Mouse (Mus musculus) left cerebral cortex, adult 8-10 months (tissue): ENCODE data around the gene Mypop. TPM values are rescaled to one million over a fixed set of nuclear protein-coding genes. Genes with fewer than 3 reads are reported as not detected.

Experiments
- DNase-seq, 2 experiments: peaks; one replicate each; pipeline ENCODE4 v3.0.0; 2022; ENCODE audit warnings: low spot score in 2 of 2
- total RNA-seq, 4 experiments: library from RNA; stranded (reverse); gene quantifications; 2 replicates each; pipeline ENCODE4 v1.2.4; 2022

Mypop gene
- total RNA-seq, 4 experiments from 2014 or later = 54.2 to 60.5 (median 57.6) TPM

DNA sequence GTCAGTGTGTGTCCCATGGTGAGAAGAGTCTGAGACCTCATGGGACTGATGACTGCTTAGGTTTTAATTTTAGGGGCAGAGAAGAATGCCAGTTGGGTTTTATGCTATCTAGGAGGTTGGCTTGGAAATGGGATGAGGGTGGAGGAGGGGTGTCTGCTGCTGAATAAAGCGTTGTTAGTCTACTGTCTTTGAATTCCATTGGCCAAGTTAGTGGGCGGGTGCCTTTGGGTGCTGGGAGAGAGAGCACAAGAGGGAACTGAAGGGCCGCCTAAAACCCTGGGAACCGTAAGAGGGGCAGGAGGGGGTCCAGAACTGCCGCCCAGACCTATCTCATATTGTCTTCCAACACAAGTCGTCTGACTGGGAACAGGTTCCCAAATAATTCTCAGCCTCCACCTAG is 2.3 kb upstream of the Mypop start:
- DNase-seq = no peak

GRCm38 (mm10) chr7:18989995-18990394 is 1.1 kb upstream of the Mypop start:
- no peak for DNase-seq

- DNase-seq = no peak
Measured at GRCm38 (mm10) chr7:18991660-18992293, 732 bp downstream of the Mypop start.

- no peak for DNase-seq
Measured at GRCm38 (mm10) chr7:18992294-18992675, 1.2 kb downstream of the Mypop start.

GRCm38 (mm10) chr7:18993036-18993435 is 2.0 kb downstream of the Mypop start:
- DNase-seq = no peak

GRCm38 (mm10) chr7:18998835-18999234 is 7.8 kb downstream of the Mypop start:
- DNase-seq = no peak

- no peak for DNase-seq
Measured at GRCm38 (mm10) chr7:19000421-19000820, 9.4 kb downstream of the Mypop start.

DNA sequence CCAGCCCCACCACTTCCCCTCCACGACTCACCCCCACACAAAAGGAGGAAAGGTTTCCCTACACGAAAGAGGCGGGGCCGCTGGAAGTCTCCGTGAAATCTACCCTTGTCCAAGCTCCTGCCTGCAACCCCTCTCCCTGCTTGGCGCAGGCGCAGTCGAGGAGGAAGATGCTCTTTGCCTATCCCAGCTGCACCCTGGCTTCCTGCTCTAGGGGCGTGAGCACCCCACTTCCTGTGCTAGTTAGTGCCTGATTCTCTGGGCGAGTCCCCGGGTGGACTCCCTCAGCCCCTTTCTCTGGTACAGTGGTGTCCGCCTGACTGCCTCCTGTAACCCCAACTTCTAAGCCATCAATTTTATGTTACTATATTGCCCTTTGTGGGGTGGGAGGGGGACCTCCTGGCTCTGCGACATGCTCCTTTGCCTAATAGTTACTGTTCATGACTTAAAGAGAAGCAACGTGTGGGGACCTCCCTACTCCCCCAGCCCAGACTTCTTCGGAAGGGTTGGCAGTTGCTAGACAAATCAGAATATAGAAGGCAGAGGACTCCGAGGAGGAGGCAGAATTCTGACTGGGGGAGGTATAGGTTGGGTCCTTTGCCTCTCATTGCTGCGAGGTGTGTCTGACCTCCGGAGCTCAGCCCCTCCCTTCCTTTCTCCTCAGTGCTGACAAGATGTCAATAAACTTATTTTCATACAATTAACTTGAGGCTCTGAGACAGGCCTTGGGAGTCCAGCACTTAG is 10.2 kb downstream of the Mypop start:
- DNase-seq = no peak

GRCm38 (mm10) chr7:19001807-19002085 is 10.7 kb downstream of the Mypop start:
- DNase-seq = no peak

DNA sequence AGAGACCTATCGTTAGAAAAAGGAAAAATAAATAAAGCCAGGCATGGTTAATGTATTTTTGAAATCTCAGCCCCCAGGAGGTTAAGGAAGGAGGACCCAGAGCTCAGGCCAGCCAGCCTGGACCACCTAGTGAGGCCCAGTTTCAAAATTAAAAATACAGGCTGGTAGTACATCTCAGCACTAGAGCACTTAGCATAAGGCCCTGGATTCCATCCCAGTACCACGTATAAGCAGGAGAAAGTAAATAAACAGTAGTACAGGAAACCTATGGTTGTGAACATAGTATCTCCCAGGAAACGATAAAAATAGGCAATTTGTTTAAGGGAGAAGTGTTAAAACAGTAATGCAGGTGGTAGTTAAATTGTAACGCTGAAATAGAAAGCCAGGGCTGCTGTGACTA is 11.1 kb downstream of the Mypop start:
- no peak for DNase-seq

GRCm38 (mm10) chr7:19002848-19003498 is 11.9 kb downstream of the Mypop start:
- DNase-seq = peak; percentile 62 to 78

- DNase-seq = peak; percentile 91 to 94
Measured at GRCm38 (mm10) chr7:19003902-19004630, 13.0 kb downstream of the Mypop start, which contains the start of gene Irf2bp1. Irf2bp1 (plus strand) TSS chr7:19004044.

DNA sequence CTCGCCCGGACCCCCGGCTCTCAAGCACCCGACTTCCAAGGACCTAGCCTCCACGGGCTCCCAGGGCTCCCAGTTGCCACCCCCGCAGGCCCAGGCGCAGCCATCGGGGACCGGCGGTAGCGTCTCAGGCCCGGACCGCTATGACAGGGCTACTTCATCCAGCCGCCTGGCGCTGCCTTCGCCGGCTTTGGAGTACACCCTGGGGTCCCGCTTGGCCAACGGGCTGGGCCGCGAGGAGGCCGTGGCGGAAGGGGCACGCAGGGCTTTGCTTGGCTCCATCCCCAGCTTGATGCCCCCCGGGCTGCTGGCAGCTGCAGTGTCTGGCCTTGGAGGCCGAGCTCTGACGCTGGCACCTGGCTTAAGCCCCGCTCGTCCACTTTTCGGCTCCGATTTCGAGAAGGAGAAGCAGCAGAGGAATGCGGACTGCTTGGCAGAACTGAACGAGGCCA is 13.6 kb downstream of the Mypop start:
- no peak for DNase-seq

DNA sequence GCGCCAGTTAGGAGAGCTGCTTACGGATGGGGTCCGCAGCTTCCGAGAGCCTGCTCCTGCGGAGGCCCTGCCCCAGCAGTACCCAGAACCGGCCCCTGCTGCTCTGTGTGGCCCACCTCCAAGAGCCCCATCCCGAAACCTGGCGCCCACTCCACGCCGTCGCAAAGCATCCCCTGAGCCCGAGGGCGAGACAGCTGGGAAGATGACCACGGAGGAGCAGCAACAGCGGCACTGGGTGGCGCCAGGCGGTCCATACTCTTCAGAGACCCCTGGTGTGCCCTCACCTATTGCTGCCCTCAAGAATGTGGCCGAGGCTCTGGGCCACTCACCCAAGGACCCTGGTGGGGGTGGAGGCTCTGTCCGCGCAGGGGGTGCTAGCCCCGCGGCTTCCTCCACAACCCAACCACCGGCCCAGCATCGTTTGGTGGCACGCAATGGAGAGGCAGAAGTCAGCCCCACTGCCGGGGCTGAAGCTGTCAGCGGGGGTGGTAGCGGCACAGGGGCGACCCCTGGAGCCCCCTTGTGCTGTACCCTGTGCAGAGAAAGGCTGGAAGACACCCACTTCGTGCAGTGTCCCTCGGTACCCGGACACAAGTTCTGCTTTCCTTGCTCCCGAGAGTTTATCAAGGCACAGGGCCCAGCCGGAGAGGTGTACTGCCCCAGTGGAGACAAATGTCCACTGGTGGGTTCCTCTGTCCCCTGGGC is 14.5 kb downstream of the Mypop start:
- no peak for DNase-seq

GRCm38 (mm10) chr7:19006476-19006875 is 15.4 kb downstream of the Mypop start:
- peak; percentile 64 to 71 for DNase-seq

- no peak for DNase-seq
Measured at GRCm38 (mm10) chr7:19007026-19007977, 16.3 kb downstream of the Mypop start.

DNA sequence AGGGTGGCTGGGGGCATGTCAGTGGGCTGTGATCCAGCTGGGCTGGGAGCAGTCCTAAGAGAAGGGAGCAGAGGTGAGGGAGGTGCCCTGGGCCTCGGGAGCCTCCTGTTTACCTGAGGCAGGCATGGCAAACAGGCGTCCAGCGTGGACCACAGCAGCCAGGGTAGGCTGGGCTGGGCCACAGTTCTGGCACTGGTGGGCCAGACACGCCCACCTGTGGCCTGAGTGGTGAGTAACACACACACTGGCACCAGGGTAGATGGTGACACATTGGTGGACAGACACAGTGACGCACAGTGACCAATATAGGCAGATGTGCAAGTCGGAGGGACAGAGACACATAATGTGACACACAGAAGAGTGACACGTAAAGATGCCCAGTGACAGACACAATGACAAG is 19.5 kb downstream of the Mypop start:
- DNase-seq = no peak

GRCm38 (mm10) chr7:19012025-19012621 is 21.1 kb downstream of the Mypop start:
- no peak for DNase-seq

- no peak for DNase-seq
Measured at GRCm38 (mm10) chr7:19012882-19013281, 21.8 kb downstream of the Mypop start.

DNA sequence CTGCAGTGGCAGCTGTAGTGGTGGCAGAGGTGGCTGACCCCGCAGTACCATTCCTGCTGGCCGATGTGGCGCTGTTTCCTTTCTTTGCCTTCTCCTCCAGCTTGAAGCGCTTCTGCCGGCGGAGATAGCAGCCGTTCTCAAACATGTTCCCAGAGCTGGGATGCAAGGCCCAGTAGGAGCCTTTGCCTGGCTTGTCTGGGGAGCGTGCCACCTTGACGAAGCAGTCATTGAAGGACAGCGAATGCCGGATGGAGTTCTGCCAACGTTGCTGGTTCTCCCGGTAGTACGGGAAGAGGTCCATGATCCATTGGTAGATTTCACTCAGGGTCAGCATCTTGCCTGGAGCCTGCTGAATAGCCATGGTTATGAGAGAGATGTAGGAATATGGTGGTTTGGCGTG is 23.4 kb downstream of the Mypop start:
- DNase-seq = no peak
